Mouse (Mus musculus): Measurements from ENCODE around the gene Ostm1. TPM values are rescaled to one million over a fixed set of nuclear protein-coding genes. Genes with fewer than 3 reads are reported as not detected.

Gene Ostm1
- polyA plus RNA-seq, 1 experiment from 2014 or later, result 14.1 TPM

DNA sequence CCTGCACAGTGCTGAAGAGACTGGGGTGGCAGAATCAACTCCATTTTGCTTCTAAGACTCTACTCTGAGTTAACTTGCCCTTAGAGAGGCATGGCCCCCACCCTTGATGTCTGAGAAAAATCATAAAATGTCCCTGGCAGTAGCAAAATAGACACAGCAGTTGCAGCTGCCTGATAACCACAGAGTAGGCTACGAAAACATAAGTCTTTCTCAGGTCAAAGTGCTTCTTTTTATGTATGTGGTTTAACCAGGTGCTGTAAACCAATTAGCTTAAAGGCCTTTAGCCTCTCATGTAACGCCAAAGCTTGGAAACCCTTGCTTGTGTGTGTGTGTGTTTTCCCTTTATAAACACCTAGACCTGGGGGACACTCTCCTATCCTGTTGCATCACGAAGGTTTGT, 89.2 kb downstream of the Ostm1 start:
- Histone ChIP-seq H3K4me2 (replicated peaks) (no peak overlapping the region), H3K27ac (no peak overlapping the region), H3K9ac (no peak overlapping the region), H3K27me3 (no peaks in the 10 kb centered on the region), H3K4me3 (no peak overlapping the region), H3K9me3 (no peaks in the 10 kb centered on the region), H3K4me1 (no peaks in the 10 kb centered on the region), H3K36me3 (no peaks in the 10 kb centered on the region)
- WGBS, result 73% methylated on average over 3 of the region's 3 CpGs
- no peak for ATAC-seq (ENCODE audit: insufficient number of reproducible peaks, insufficient read depth, low FRiP score, low TSS enrichment)

DNA sequence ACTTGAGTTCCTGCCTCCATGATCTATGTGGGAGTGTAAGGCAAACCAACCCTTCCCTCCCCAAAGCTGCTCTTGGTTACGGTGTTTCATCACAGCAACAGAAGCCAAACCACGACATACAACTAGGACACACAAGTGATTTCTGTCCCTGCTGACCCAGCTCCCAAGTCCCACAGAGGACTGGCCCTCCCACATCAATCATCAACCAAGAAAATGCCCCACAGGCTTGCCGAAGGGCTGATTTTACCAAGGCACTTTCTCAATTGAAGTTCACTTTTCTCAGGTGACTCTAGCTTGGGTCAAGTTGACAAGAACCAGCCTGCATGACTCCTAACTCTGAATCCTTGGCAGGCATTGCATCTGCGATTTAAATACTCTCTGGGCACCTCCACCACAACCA, 91.9 kb downstream of the Ostm1 start:
- H3K36me3 ChIP-seq, result no peaks in the 10 kb centered on the region
- no peak overlapping the region for H3K9ac ChIP-seq
- no peaks in the 10 kb centered on the region for H3K9me3 ChIP-seq
- H3K4me3 ChIP-seq, result no peak overlapping the region
- WGBS, result 82% methylated on average over 4 of the region's 4 CpGs
- H3K4me2 ChIP-seq (replicated peaks), result no peak overlapping the region
- no peak for ATAC-seq (ENCODE audit: insufficient number of reproducible peaks, insufficient read depth, low FRiP score, low TSS enrichment)
- H3K27me3 ChIP-seq, result peaks cover 6% of the 10 kb centered on the region
- H3K4me1 ChIP-seq, result 0 out of 2 replicates have a peak, but pooled peaks cover 7% of the 10 kb centered on the region
- no peak overlapping the region for H3K27ac ChIP-seq

DNA sequence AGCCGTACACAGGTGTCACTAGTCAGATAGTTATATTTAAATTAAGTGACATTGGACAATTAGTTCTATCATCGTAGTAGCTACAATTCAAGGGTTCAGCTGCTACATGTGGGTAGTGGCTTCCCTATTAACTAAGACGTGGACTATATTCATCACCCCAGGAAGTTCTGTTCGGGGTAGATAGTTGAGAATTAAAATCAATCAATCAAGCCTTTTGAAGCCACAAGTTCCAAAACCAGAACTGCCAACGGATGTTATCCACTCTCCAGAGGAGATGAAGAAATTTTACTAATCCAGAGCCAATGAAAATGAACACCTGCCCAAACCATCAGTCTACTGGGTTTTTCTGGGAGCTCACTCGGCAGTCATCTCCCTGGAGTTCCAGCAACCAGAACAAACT, 94.7 kb downstream of the Ostm1 start:
- Histone ChIP-seq H3K9ac (no peak overlapping the region), H3K4me1 (0 out of 2 replicates have a peak, but pooled peaks cover 12% of the 10 kb centered on the region), H3K4me2 (replicated peaks) (peak overlapping the region; percentile 69), H3K27ac (no peak overlapping the region), H3K4me3 (peak overlapping the region; percentile 74), H3K36me3 (no peaks in the 10 kb centered on the region), H3K27me3 (peaks cover 6% of the 10 kb centered on the region), H3K9me3 (no peaks in the 10 kb centered on the region)
- 48% methylated on average over 6 of the region's 6 CpGs for WGBS
- no peak for ATAC-seq (ENCODE audit: insufficient number of reproducible peaks, insufficient read depth, low FRiP score, low TSS enrichment)

DNA sequence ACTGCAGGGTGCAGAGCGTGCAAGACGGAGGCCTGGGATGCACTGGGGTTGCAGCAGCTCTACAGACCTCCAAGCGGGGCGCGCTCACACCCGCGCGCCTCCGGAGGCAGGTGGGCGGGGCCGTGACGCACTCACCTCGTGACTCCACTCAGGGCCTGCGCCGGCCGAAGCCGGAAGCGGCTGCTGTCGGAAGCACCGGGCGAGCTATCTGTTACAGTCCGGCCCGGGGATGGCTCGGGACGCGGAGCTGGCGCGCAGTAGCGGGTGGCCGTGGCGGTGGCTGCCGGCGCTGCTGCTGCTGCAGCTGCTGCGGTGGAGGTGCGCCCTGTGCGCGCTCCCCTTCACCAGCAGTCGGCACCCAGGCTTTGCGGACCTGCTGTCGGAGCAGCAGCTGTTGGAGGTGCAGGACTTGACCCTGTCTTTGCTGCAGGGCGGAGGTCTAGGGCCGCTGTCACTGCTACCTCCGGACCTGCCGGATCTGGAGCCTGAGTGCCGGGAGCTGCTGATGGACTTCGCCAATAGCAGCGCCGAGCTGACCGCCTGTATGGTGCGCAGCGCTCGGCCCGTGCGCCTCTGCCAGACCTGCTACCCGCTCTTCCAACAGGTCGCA, 95.2 kb downstream of the Ostm1 start:
- Histone ChIP-seq H3K27me3 (peaks cover 6% of the 10 kb centered on the region), H3K9me3 (no peaks in the 10 kb centered on the region), H3K9ac (peak overlapping the region; percentile 52), H3K36me3 (no peaks in the 10 kb centered on the region), H3K4me3 (peak overlapping the region; percentile 74), H3K27ac (no peak overlapping the region), H3K4me1 (0 out of 2 replicates have a peak, but pooled peaks cover 12% of the 10 kb centered on the region), H3K4me2 (replicated peaks) (peak overlapping the region; percentile 69)
- peak; percentile 92 for ATAC-seq (ENCODE audit: insufficient number of reproducible peaks, insufficient read depth, low FRiP score, low TSS enrichment)
- under 1% methylated on average over 56 of the region's 56 CpGs for WGBS

DNA sequence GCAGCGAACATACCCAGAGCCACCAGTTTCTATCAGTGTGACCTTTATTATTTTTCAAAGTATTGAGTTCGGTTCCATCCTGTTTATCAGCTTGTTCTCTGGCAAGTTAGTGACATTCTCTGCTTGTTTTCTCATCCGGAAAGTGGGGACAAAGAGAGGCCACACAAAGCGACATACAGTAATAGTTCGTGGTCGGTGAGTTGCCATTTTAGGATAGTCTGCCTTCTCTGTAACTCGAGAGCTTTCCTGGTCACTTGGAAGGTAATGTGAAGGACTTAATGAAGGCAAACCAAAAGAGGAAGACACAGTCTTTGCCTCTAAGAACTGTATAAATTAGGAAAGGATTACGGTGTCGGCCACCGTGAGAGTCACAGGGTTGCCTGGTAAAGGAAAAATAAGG, 96.0 kb downstream of the Ostm1 start:
- Histone ChIP-seq H3K27ac (no peak overlapping the region), H3K4me1 (0 out of 2 replicates have a peak, but pooled peaks cover 12% of the 10 kb centered on the region), H3K4me2 (replicated peaks) (peak overlapping the region; percentile 69), H3K4me3 (peak overlapping the region; percentile 74), H3K9me3 (no peaks in the 10 kb centered on the region), H3K27me3 (peaks cover 6% of the 10 kb centered on the region), H3K9ac (peak overlapping the region; percentile 52), H3K36me3 (no peaks in the 10 kb centered on the region)
- ATAC-seq (ENCODE audit: insufficient number of reproducible peaks, insufficient read depth, low FRiP score, low TSS enrichment), result no peak
- WGBS, result 13% methylated on average over 10 of the region's 10 CpGs

DNA sequence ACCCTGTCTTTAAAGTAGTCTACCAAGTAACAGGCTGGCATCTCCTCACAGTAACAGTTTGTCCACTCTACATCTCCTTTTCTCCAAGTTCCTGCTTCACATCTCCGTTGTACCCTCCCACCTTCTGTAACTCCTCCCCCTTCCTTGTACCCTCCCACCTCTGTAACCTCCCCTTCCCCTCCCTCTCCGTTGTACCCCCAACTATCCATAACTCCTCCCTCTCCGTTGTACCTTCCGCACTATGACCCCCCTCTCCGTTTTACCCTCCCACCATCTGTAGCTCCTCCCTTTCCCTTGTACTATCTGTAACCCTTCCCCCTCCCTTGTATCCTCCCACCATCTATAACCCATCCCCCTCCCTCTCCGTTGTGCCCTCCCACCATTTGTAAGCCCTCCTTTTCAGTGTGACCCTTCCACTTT, 97.0 kb downstream of the Ostm1 start:
- Histone ChIP-seq H3K9me3 (no peaks in the 10 kb centered on the region), H3K9ac (no peak overlapping the region), H3K27me3 (peaks cover 6% of the 10 kb centered on the region), H3K4me1 (0 out of 2 replicates have a peak, but pooled peaks cover 12% of the 10 kb centered on the region), H3K4me3 (no peak overlapping the region), H3K4me2 (replicated peaks) (peak overlapping the region; percentile 19; the same call in 1 of the 2 replicates), H3K27ac (no peak overlapping the region), H3K36me3 (no peaks in the 10 kb centered on the region)
- 10% methylated on average over 6 of the region's 6 CpGs for WGBS
- no peak for ATAC-seq (ENCODE audit: insufficient number of reproducible peaks, insufficient read depth, low FRiP score, low TSS enrichment)

DNA sequence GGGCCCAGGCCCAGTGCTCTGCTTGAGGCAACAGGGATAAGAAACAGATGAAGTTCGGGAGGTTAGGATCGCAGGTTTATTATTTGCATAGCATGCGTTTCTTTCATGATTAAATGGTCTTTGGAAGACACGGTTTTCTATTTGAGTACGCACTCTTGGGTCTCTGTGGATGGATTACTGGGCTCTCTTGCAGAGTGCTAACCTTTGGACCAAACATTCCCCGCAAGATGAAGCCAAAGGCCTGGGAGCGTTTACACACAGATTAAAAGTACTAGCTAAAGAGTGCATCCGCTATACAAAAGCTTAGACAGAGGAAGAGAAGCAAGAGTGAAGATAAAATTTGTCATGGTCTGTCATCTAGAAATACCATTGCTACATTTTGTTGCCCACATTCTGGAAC, 98.8 kb downstream of the Ostm1 start:
- Histone ChIP-seq H3K9me3 (no peaks in the 10 kb centered on the region), H3K27me3 (peaks cover 6% of the 10 kb centered on the region), H3K4me3 (no peak overlapping the region), H3K27ac (no peak overlapping the region), H3K9ac (no peak overlapping the region), H3K4me1 (0 out of 2 replicates have a peak, but pooled peaks cover 12% of the 10 kb centered on the region), H3K36me3 (no peaks in the 10 kb centered on the region), H3K4me2 (replicated peaks) (no peak overlapping the region)
- ATAC-seq (ENCODE audit: insufficient number of reproducible peaks, insufficient read depth, low FRiP score, low TSS enrichment), result no peak
- 69% methylated on average over 8 of the region's 8 CpGs for WGBS

DNA sequence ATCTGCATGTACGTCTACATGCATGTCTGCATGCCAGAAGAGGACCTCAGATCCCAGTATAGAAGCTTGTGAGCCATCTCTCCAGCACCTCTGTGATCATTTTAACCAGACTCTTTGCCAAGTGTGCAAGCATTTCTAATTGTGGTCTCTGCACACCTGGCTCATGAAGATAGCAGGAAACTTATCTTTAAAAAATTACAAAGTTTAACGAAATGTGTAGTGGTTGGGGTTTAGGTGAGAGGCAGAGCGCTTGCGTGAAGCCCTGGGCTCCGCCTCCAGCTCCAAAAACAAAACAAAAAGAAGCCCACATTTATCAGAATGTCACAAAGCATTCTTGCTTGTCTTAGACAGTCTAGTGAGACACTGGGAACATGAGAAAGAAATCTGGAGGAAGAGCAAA, 104.3 kb downstream of the Ostm1 start:
- no peak overlapping the region for H3K27ac ChIP-seq
- H3K4me1 ChIP-seq, result peaks cover 14% of the 10 kb centered on the region
- 91% methylated on average over 5 of the region's 5 CpGs for WGBS
- no peaks in the 10 kb centered on the region for H3K27me3 ChIP-seq
- no peak overlapping the region for H3K4me3 ChIP-seq
- H3K9ac ChIP-seq, result no peak overlapping the region
- H3K36me3 ChIP-seq, result no peaks in the 10 kb centered on the region
- ATAC-seq (ENCODE audit: insufficient number of reproducible peaks, insufficient read depth, low FRiP score, low TSS enrichment), result no peak
- no peaks in the 10 kb centered on the region for H3K9me3 ChIP-seq
- H3K4me2 ChIP-seq (replicated peaks), result no peak overlapping the region

DNA sequence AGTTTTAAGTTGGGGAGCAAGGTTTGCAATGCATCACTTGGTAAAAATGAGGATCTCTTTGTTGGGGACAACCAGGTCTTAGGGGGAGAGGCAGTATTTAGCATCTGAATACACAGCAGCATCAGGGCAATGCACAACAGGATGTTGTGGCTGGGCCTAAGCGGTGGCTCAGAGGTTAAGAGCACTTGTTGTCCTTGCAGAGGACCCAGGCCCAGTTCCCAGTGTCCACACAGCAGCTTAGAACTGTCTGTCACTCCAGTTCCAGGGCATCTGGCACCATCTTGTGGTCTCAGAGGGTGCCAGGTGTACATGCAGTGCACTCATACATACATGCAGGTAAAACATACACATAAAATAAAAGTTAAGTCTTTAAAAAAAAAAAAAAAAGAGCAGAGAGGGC, 106.1 kb downstream of the Ostm1 start:
- H3K36me3 ChIP-seq, result no peaks in the 10 kb centered on the region
- no peaks in the 10 kb centered on the region for H3K9me3 ChIP-seq
- H3K9ac ChIP-seq, result no peak overlapping the region
- no peak overlapping the region for H3K4me2 ChIP-seq (replicated peaks)
- no peak for ATAC-seq (ENCODE audit: insufficient number of reproducible peaks, insufficient read depth, low FRiP score, low TSS enrichment)
- no peak overlapping the region for H3K27ac ChIP-seq
- no peaks in the 10 kb centered on the region for H3K27me3 ChIP-seq
- H3K4me3 ChIP-seq, result no peak overlapping the region
- WGBS, result 52% methylated on average over 1 of the region's 1 CpGs
- H3K4me1 ChIP-seq, result peaks cover 14% of the 10 kb centered on the region

DNA sequence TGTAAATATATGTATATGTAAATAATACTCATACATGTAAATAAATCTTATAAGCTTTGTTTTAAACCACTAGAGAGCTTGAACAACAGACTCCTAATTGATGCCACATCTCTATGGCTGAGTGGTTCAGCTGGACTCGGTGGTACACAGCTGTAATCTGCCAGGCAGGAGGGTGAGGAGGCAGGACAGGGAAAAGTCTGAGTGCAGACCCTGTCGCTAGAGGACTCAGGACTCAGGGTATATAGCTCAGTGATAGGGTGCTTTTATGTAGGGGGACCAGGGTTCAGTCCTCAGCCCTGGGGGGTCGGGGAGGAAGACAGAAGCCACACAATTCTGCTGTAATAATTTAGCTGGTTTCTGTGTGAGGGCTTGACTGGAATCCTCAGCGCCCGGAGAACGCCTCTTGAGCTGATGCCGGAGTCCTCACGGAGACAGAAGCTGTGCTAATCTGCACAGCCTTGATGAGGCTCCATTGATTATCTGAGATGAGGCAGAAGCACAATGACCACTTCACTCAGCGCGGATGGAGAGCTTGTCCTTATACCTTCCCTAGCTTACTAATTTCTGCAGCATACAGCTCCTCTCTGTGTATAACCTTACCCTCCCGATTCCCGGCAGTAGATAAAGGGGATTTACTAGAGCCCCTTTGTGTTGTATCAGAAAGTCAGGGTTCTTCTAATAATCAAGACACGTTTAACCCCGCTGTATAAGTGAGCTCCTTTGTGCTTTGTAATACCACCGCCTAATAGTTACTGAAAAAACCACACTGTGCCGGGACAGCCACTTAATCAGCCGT, 106.8 kb downstream of the Ostm1 start:
- Histone ChIP-seq H3K4me3 (no peak overlapping the region), H3K27ac (no peak overlapping the region), H3K4me2 (replicated peaks) (no peak overlapping the region), H3K4me1 (peaks cover 14% of the 10 kb centered on the region), H3K9me3 (no peaks in the 10 kb centered on the region), H3K9ac (no peak overlapping the region), H3K36me3 (no peaks in the 10 kb centered on the region), H3K27me3 (no peaks in the 10 kb centered on the region)
- 56% methylated on average over 17 of the region's 17 CpGs for WGBS
- no peak for ATAC-seq (ENCODE audit: insufficient number of reproducible peaks, insufficient read depth, low FRiP score, low TSS enrichment)

DNA sequence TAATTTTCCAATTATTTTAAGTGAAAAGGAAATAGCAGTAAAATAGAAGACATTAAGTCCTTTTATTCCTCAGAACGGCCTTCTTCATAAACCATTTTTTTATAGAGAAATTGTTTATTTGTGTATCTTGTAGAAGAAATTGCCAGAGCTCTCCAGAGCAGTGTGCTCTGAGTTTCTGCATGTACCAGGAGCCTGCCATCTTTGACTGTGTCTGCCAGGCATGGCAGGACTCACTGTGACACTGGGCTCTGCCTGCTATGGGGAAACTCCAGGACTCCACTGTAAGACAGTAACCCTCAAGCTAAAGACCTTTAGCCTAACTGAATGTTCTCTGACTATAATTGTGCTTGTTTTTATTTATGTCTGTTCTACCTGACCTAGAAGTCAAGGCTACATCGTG, 107.4 kb downstream of the Ostm1 start:
- WGBS, result 70% methylated on average over 2 of the region's 2 CpGs

DNA sequence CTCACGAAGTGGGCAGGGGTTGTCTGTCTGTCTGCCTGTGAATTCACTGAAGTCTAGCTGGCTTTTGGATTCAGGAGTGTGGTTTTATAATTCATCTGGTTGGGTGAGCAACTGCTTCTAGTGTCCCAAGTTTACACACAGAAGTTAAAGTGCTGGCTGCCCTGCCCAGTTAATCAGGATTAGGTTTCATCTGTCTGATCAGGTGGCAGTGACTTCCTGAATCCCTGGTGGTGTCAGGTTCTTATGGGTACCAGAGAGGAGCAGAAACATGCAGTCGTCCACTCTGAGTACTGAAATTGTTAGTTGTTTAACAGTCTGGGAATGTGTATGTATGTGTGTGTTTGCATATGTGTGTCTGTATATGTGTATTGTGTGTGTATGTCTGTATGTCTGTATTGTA, 108.5 kb downstream of the Ostm1 start:
- no peak overlapping the region for H3K4me2 ChIP-seq (replicated peaks)
- no peak overlapping the region for H3K27ac ChIP-seq
- H3K9me3 ChIP-seq, result no peaks in the 10 kb centered on the region
- no peaks in the 10 kb centered on the region for H3K27me3 ChIP-seq
- peaks cover 14% of the 10 kb centered on the region for H3K4me1 ChIP-seq
- H3K9ac ChIP-seq, result no peak overlapping the region
- ATAC-seq (ENCODE audit: insufficient number of reproducible peaks, insufficient read depth, low FRiP score, low TSS enrichment), result no peak
- no peak overlapping the region for H3K4me3 ChIP-seq
- no peaks in the 10 kb centered on the region for H3K36me3 ChIP-seq
- WGBS, result 41% methylated on average over 2 of the region's 2 CpGs

More for the DNA sequence above, 107.4 kb downstream of the Ostm1 start:
- H3K4me3 ChIP-seq, result no peak overlapping the region
- H3K9ac ChIP-seq, result no peak overlapping the region
- peaks cover 14% of the 10 kb centered on the region for H3K4me1 ChIP-seq
- no peak overlapping the region for H3K4me2 ChIP-seq (replicated peaks)
- no peaks in the 10 kb centered on the region for H3K36me3 ChIP-seq
- no peak overlapping the region for H3K27ac ChIP-seq
- no peak for ATAC-seq (ENCODE audit: insufficient number of reproducible peaks, insufficient read depth, low FRiP score, low TSS enrichment)
- no peaks in the 10 kb centered on the region for H3K27me3 ChIP-seq
- H3K9me3 ChIP-seq, result no peaks in the 10 kb centered on the region

Measured in embryonic facial prominence, embryonic 12.5 days (tissue).